Mouse (Mus musculus) gastrocnemius, postnatal 25 days (tissue): ENCODE results near the gene Stab1. TPM values are rescaled to one million over a fixed set of nuclear protein-coding genes. Genes with fewer than 3 reads are reported as not detected.

Source experiments
- DNase-seq: peaks from one replicate; pipeline ENCODE4 v3.0.0; 2022
- long read RNA-seq, 2 experiments: library from polyadenylated mRNA; stranded (forward); transcript quantifications; one replicate each; pipeline ENCODE4 v2.0.0; 2021
- total RNA-seq, 2 experiments: library from RNA; stranded (reverse); gene quantifications; 1 replicate in 1 of 2; 2 replicates in 1 of 2; pipeline ENCODE4 v1.2.3; 2021

The Stab1 gene
- 10 to 100 TPM; 15.8 to 26.6 TPM for total RNA-seq
- long read RNA-seq, experiment 1, partial matches to known transcripts = 3 of 3 reads
- long read RNA-seq, experiment 1, other reads (novel, unspliced or antisense) = 0 of 3 reads
- long read RNA-seq, experiment 2, partial matches to known transcripts = 2 of 4 reads
- long read RNA-seq, experiment 2, other reads (novel, unspliced or antisense) = 1 of 4 reads

- no peak for DNase-seq
Measured at GRCm38 (mm10) chr14:31168425-31168824, at the start of gene Stab1. TSS of gene Stab1 (minus strand) at chr14:31168641.

GRCm38 (mm10) chr14:31217666-31218065 is 49.2 kb upstream of the Stab1 start, which contains the start of gene Sema3g:
TSS of gene Sema3g (plus strand) at chr14:31217860.
- peak; percentile 42 for DNase-seq

- no peak for DNase-seq
Measured at GRCm38 (mm10) chr14:31216846-31217245, 48.4 kb upstream of the Stab1 start, which contains the start of gene Nisch. TSS of gene Nisch (minus strand) at chr14:31216946.

GRCm38 (mm10) chr14:31215157-31216002 is 46.9 kb upstream of the Stab1 start:
- no peak for DNase-seq

GRCm38 (mm10) chr14:31214684-31215083 is 46.2 kb upstream of the Stab1 start:
- DNase-seq = no peak

- no peak for DNase-seq
Measured at GRCm38 (mm10) chr14:31213868-31214267, 45.4 kb upstream of the Stab1 start.

- no peak for DNase-seq
Measured at GRCm38 (mm10) chr14:31212499-31212898, 44.1 kb upstream of the Stab1 start.

- DNase-seq = no peak
Measured at GRCm38 (mm10) chr14:31211854-31212253, 43.4 kb upstream of the Stab1 start.

- DNase-seq = no peak
Measured at GRCm38 (mm10) chr14:31209133-31209557, 40.7 kb upstream of the Stab1 start.

GRCm38 (mm10) chr14:31208084-31208483 is 39.6 kb upstream of the Stab1 start, which contains the start of gene Tnnc1:
TSS of gene Tnnc1 (plus strand) at chr14:31208312.
- no peak for DNase-seq

- DNase-seq = no peak
Measured at GRCm38 (mm10) chr14:31207070-31207830, 38.8 kb upstream of the Stab1 start.

GRCm38 (mm10) chr14:31206472-31206981 is 38.1 kb upstream of the Stab1 start:
- peak; percentile 94 for DNase-seq

- DNase-seq = peak; percentile 40
Measured at GRCm38 (mm10) chr14:31205562-31206467, 37.4 kb upstream of the Stab1 start.

- DNase-seq = no peak
Measured at GRCm38 (mm10) chr14:31205244-31205561, 36.8 kb upstream of the Stab1 start.

- DNase-seq = no peak
Measured at GRCm38 (mm10) chr14:31204844-31205243, 36.4 kb upstream of the Stab1 start.

GRCm38 (mm10) chr14:31200038-31200437 is 31.6 kb upstream of the Stab1 start:
- DNase-seq = no peak

GRCm38 (mm10) chr14:31199599-31199998 is 31.2 kb upstream of the Stab1 start:
- no peak for DNase-seq

GRCm38 (mm10) chr14:31197547-31198516 is 29.4 kb upstream of the Stab1 start:
- DNase-seq = peak; percentile 59

- DNase-seq = no peak
Measured at GRCm38 (mm10) chr14:31195968-31196367, 27.5 kb upstream of the Stab1 start.

GRCm38 (mm10) chr14:31195521-31195920 is 27.1 kb upstream of the Stab1 start:
- DNase-seq = no peak
